Mouse (Mus musculus) neural tube, embryonic 11.5 days (tissue): ENCODE data around the gene Them7. TPM values are rescaled to one million over a fixed set of nuclear protein-coding genes. Genes with fewer than 3 reads are reported as not detected.

Source experiments
- ATAC-seq: fragments of 200-750 bp; cut with Nextera tagmentation; 2 replicates; pipeline ENCODE4 v1.8.0; 2017; ENCODE audit warnings: moderate number of reproducible peaks, mild to moderate bottlenecking, moderate TSS enrichment, moderate library complexity; ENCODE audit not compliant: insufficient read depth, low FRiP score, low TSS enrichment
- DNase-seq: peaks from one replicate; pipeline ENCODE4 v3.0.0-alpha.2; 2015; ENCODE audit warnings: low spot score
- H3K27ac ChIP-seq: fragments of 300-500 bp; sonication (generic); 2 replicates; pipeline ENCODE4 v1.5.1; 2014; ENCODE audit warnings: low read depth, mild to moderate bottlenecking, low read length
- H3K27me3 ChIP-seq: fragments of 300-500 bp; sonication (generic); 2 replicates; pipeline ENCODE4 v1.6.1; 2014; ENCODE audit warnings: mild to moderate bottlenecking, low read length, mixed read lengths; ENCODE audit not compliant: control insufficient read depth, insufficient read depth
- H3K36me3 ChIP-seq: fragments of 300-500 bp; sonication (generic); 2 replicates; pipeline ENCODE4 v1.6.1; 2014; ENCODE audit warnings: mild to moderate bottlenecking, low read length, moderate library complexity, mixed read lengths; ENCODE audit not compliant: control insufficient read depth, insufficient read depth
- H3K4me1 ChIP-seq: fragments of 300-500 bp; sonication (generic); 2 replicates; pipeline ENCODE4 v1.6.1; 2014; ENCODE audit warnings: low read length, mixed read lengths; ENCODE audit not compliant: control insufficient read depth, insufficient read depth
- H3K4me2 ChIP-seq: fragments of 300-500 bp; sonication (generic); 2 replicates; pipeline ENCODE4 v1.6.1; 2014; ENCODE audit warnings: low read depth, mild to moderate bottlenecking, moderate library complexity
- H3K4me3 ChIP-seq: fragments of 300-500 bp; sonication (generic); 2 replicates; pipeline ENCODE4 v1.5.1; 2014; ENCODE audit warnings: low read depth, low read length
- H3K9ac ChIP-seq: fragments of 300-500 bp; sonication (generic); 2 replicates; pipeline ENCODE4 v1.6.1; 2014; ENCODE audit warnings: mild to moderate bottlenecking, low read length
- H3K9me3 ChIP-seq: fragments of 300-500 bp; sonication (generic); 2 replicates; pipeline ENCODE4 v1.6.1; 2016; ENCODE audit warnings: low read length; ENCODE audit not compliant: control insufficient read depth
- WGBS: fragments of 180-500 bp; shearing (Covaris S2); extraction: QIAGEN DNeasy Blood & Tissue Kit; methylation state at CpG from one replicate; pipeline ENCODE4 v1.1.7; 2014; 5-methylcytosine and 5-hydroxymethylcytosine counted together
- polyA plus RNA-seq: library from polyadenylated mRNA; unstranded; fragments of >200 nt; fragmentation: Nextera tagmentation; extraction: Ambion mirVana; gene quantifications from 2 replicates; pipeline ENCODE4 v1.2.1, GENCODE M21; 2014

The Them7 gene
- polyA plus RNA-seq, 1 experiment from 2014 or later: 0.73 TPM

- Histone ChIP-seq H3K4me3 (no peak overlapping the region), H3K4me2 (no peak overlapping the region), H3K36me3 (no peaks in the 10 kb centered on the region), H3K9ac (no peak overlapping the region), H3K27me3 (no peaks in the 10 kb centered on the region), H3K27ac (no peak overlapping the region), H3K4me1 (no peaks in the 10 kb centered on the region), H3K9me3 (no peaks in the 10 kb centered on the region)
- DNase-seq (no peak), ATAC-seq (no peak)
- WGBS: 23% methylated on average over 2 of the region's 2 CpGs
Observed at GRCm38 (mm10) chr2:105263219-105263618, 39.1 kb downstream of the Them7 start.

- DNase-seq: no peak
- Histone ChIP-seq H3K27me3 (no peaks in the 10 kb centered on the region), H3K9me3 (no peaks in the 10 kb centered on the region), H3K9ac (no peak overlapping the region), H3K36me3 (no peaks in the 10 kb centered on the region), H3K4me2 (no peak overlapping the region), H3K4me1 (no peaks in the 10 kb centered on the region), H3K4me3 (no peak overlapping the region), H3K27ac (no peak overlapping the region)
- no peak for ATAC-seq
- 64% methylated on average over 6 of the region's 6 CpGs for WGBS
Observed at GRCm38 (mm10) chr2:105282407-105283077, 58.4 kb downstream of the Them7 start.

DNA sequence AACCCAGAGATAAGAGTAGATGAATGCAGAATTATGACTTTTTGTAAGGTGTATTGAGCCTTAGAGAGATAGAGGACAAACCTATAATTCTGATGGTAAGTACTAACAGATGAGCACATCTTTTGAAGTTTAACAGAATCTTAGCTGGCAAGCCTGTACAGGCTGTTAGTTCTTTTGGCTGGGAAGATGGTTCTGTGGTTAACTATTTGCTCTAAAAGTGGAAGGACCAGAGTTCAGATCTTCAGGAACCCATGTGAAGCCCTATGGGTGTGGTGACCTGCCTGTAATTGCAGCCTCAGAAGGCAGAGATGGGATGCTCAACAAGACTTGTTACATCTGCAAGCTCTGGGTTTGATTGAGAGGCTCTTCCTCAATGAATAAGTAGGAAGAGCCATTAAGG, 59.7 kb downstream of the Them7 start:
- no peak overlapping the region for H3K4me2 ChIP-seq
- no peaks in the 10 kb centered on the region for H3K36me3 ChIP-seq
- no peaks in the 10 kb centered on the region for H3K9me3 ChIP-seq
- no peak overlapping the region for H3K9ac ChIP-seq
- no peak overlapping the region for H3K4me3 ChIP-seq
- DNase-seq (no peak), ATAC-seq (no peak)
- no peaks in the 10 kb centered on the region for H3K27me3 ChIP-seq
- H3K27ac ChIP-seq: no peak overlapping the region
- H3K4me1 ChIP-seq: no peaks in the 10 kb centered on the region

GRCm38 (mm10) chr2:105284855-105285254, 60.7 kb downstream of the Them7 start:
- Histone ChIP-seq H3K9ac (no peak overlapping the region), H3K36me3 (no peaks in the 10 kb centered on the region), H3K4me1 (no peaks in the 10 kb centered on the region), H3K27ac (no peak overlapping the region), H3K4me3 (no peak overlapping the region), H3K27me3 (no peaks in the 10 kb centered on the region), H3K4me2 (no peak overlapping the region), H3K9me3 (no peaks in the 10 kb centered on the region)
- DNase-seq (no peak), ATAC-seq (no peak)
- 70% methylated on average over 4 of the region's 4 CpGs for WGBS

DNA sequence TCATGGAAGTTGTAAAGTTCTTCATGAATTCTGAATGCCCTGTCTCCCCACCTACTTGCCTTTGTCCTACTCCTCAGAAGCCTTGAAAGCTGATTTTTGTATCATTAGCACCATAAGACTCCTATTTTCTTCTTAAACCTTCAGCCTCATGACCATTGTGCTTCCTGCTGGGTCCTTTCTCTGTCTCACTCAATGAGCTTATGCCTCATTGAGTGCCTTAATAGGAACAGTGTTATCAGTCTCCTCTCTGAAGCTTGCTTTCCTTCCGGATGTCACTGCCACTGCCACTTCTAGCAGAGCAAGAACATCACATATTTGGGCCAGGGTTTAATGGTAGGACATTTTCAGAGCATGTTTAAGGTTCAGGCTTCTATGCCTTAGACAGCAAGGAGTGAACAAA, 71.7 kb downstream of the Them7 start:
- Histone ChIP-seq H3K4me1 (no peaks in the 10 kb centered on the region), H3K4me2 (no peak overlapping the region), H3K9me3 (no peaks in the 10 kb centered on the region), H3K27ac (no peak overlapping the region), H3K9ac (no peak overlapping the region), H3K36me3 (no peaks in the 10 kb centered on the region), H3K4me3 (no peak overlapping the region), H3K27me3 (no peaks in the 10 kb centered on the region)
- 25% methylated on average over 1 of the region's 1 CpGs for WGBS
- DNase-seq (no peak), ATAC-seq (no peak)

DNA sequence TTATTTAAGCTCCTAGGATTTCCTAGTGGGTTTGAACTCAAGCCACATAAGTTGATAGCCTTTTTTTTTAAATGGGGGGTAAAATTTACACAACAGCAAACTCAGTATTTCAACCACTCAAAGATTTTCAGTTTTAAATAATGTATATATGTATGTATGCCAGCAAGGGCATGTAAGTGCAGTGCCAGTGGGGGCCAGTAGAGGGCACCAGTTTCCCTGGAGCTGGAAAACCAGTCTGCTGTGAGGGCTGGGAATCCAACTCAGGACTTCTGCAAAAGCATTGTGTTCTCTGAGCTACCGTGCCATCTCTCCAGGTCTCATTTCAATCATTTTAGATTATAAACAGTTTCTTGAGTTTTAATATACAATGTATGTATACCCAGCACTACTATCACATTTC, 74.8 kb downstream of the Them7 start:
- no peak overlapping the region for H3K27ac ChIP-seq
- H3K4me1 ChIP-seq: no peaks in the 10 kb centered on the region
- H3K36me3 ChIP-seq: no peaks in the 10 kb centered on the region
- WGBS: 92% methylated on average over 1 of the region's 1 CpGs
- no peak for ATAC-seq
- H3K4me2 ChIP-seq: no peak overlapping the region
- no peaks in the 10 kb centered on the region for H3K9me3 ChIP-seq
- DNase-seq: no peak
- H3K4me3 ChIP-seq: no peak overlapping the region
- no peak overlapping the region for H3K9ac ChIP-seq
- no peaks in the 10 kb centered on the region for H3K27me3 ChIP-seq

- WGBS: 96% methylated on average over 8 of the region's 8 CpGs
Observed at GRCm38 (mm10) chr2:105301082-105301481, 77.0 kb downstream of the Them7 start.

GRCm38 (mm10) chr2:105301531-105301930, 77.4 kb downstream of the Them7 start:
- ATAC-seq: no peak
- DNase-seq: no peak
- H3K36me3 ChIP-seq: no peaks in the 10 kb centered on the region
- 63% methylated on average over 10 of the region's 10 CpGs for WGBS
- H3K9me3 ChIP-seq: no peaks in the 10 kb centered on the region
- no peaks in the 10 kb centered on the region for H3K4me1 ChIP-seq
- H3K4me3 ChIP-seq: no peak overlapping the region
- H3K27me3 ChIP-seq: no peaks in the 10 kb centered on the region
- no peak overlapping the region for H3K9ac ChIP-seq
- no peak overlapping the region for H3K27ac ChIP-seq
- no peak overlapping the region for H3K4me2 ChIP-seq

More at GRCm38 (mm10) chr2:105301082-105301481, 77.0 kb downstream of the Them7 start:
- DNase-seq (no peak), ATAC-seq (no peak)
- Histone ChIP-seq H3K27me3 (no peaks in the 10 kb centered on the region), H3K9me3 (no peaks in the 10 kb centered on the region), H3K4me3 (no peak overlapping the region), H3K27ac (no peak overlapping the region), H3K9ac (no peak overlapping the region), H3K4me1 (no peaks in the 10 kb centered on the region), H3K4me2 (no peak overlapping the region), H3K36me3 (no peaks in the 10 kb centered on the region)

DNA sequence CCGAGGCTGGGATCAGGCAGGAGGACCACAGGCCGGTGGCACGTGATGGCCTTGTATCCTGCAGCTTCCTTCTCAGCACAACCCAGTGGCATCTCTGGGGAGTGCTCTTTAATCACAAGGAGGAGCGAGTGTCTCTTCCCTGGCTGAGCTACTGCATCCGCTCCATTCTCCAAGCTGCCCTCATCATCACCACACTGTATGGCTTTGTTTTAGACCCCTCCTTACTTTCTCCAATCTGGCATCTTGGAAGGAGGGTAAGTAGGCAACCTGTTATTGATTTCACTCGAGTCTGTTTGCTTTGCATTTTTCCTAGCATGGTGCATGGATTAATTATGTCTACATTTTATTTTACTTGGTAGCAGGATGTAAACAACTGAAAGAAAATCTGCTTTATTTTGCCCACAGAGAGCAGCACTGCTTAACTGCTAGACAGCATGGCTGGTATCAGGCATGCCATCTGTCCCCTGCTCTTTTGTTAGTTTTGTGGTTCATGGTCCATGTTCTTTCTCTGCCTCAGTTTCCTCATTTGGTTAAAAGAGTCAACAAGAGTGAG, 79.9 kb downstream of the Them7 start:
- ATAC-seq: no peak
- Histone ChIP-seq H3K36me3 (no peaks in the 10 kb centered on the region), H3K4me2 (no peak overlapping the region), H3K9ac (no peak overlapping the region), H3K4me3 (no peak overlapping the region), H3K27ac (no peak overlapping the region), H3K27me3 (no peaks in the 10 kb centered on the region), H3K9me3 (no peaks in the 10 kb centered on the region), H3K4me1 (0 out of 2 replicates have a peak, but pooled peaks cover 2% of the 10 kb centered on the region)
- DNase-seq: no peak
- 68% methylated on average over 6 of the region's 6 CpGs for WGBS
